Mouse (Mus musculus): ENCODE data around the gene Mapre3. TPM values are rescaled to one million over a fixed set of nuclear protein-coding genes. Genes with fewer than 3 reads are reported as not detected.
A peak's percentile ranks its signal among the peaks of the same experiment; 100 is the strongest.

Gene Mapre3
- total RNA-seq (2021), result 10 to 100 TPM; 43.3 to 47.1 TPM
- long read RNA-seq, experiment 1, transcript Mapre3-201 (7 exons, 2,021 nt), result minor isoform, 10 of 33 reads
- long read RNA-seq, experiment 1, transcript Mapre3-202 (7 exons, 1,816 nt), result major isoform, 13 of 33 reads
- long read RNA-seq, experiment 1, partial matches to known transcripts, result 0 of 33 reads
- long read RNA-seq, experiment 1, other reads (novel, unspliced or antisense), result 7 of 33 reads
- long read RNA-seq, experiment 2, transcript Mapre3-202 (7 exons, 1,816 nt), result major isoform, 9 of 28 reads
- long read RNA-seq, experiment 2, transcript Mapre3-201 (7 exons, 2,021 nt), result minor isoform, 6 of 28 reads
- long read RNA-seq, experiment 2, partial matches to known transcripts, result 2 of 28 reads
- long read RNA-seq, experiment 2, other reads (novel, unspliced or antisense), result 7 of 28 reads

DNA sequence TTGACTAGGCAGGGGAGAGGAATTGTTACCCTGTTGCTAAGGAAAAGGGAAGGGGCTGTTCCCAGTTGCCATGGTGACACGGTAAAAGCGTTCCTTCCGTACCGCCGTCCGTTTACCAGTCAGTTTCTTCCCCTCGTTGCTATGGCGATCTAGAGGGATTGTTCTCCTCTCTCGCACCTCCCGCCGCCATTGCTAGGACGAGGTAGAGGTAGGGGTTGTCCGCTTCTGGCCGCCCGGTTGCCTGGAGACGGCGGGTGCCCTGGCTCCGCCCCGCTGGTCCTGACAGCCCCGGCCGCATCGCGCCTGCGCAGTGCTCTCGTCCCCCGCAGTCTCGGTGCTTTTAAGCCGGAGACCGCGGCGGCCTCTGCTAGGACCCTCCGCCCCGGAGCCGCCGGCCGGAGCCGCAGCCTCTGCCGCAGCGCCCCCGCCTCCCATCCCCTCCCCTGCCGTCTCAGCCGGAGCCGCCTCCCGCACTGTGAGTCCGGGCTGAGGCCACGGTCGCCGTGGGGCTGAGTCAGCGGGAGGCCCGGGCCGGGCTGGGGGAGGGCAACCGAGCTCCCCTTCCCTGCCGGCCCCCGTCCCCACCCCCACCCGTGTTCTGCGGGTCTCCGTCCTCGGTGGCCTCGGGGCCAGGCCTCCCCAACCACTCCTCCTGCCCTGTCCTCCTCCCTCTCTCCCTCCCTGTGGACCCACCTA, at the start of gene Mapre3:
TSS of gene Mapre3 (plus strand) at position 218 of the 696 bp plus-strand sequence.
- peak; percentile 82 to 84 for DNase-seq (ENCODE audit: low spot score in 2 of 2)

DNA sequence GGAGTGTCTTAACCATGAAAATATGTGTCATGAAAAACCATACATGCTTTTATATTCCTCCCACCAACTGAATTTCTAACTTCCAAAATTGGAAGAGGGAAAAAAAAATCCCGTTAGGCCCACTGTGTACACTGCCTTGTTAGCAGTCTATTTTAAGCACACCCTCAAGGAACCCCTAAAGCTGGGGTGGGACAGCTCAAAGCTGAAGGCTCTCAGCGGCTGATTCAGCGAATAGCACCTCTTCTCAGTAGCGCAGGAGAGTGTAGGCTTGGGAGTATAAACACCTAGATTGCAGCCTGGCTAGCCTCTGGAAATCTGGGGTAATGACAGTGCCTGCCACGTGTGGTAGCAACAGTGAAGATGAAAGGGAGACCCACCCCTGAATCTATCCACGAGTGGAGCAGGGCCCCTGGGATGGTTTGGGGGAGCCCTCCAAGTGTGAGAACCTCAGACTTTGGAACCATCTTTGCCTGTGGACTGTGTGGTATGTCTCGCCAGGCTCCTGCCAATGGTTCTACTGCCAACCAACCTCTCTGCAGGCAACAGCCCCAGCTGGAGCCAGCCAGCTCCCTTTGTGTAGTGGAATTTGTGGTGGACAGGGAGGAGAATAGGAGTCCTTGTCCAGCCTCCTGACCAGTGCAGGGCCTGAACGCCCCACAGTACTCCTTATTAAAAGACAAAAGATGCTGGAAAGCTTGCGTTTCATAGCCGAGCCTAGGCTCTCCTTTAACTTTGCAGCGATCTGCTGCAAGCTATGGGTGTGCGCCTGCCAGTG, 48.7 kb upstream of the Mapre3 start:
- DNase-seq (ENCODE audit: low spot score in 2 of 2), result no peak

DNA sequence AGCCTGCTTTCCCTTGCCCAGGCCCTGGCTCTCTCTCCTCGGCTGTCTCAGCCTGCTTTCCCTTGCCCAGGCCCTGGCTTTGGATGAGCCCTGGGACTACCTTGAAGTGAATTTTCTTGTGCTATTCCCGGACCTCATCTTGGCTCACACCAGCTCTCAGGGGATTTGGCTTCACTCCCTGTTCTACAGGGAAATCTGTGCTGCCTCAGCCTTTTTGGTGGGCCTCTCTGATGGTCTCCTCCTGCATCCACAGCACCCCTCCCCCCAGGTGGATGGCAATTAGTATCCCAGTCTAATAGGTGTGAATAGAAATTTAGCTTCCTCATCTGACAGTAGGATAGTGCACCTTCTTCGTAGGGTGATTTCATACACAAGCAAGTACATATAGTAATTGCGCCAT, 46.4 kb upstream of the Mapre3 start:
- no peak for DNase-seq (ENCODE audit: low spot score in 2 of 2)

DNA sequence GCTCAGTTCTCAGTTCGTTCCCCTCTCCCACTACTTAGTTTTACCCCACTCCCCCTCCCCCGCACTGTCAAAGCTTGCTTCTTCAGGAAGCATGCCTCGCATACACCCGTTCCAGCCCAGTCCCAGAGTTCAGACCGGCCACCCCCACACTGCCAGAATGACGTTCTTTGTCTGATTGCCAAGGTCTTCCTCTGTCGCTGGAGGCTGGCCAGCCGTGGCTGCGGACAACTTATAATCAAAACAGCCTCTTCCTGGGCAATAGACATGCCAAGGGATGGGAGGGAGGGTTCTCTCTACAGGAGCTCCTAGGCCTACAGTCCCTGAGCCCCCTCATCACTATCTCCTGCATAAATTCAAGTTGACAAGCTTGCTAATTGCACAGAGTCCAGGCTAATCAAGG, 45.8 kb upstream of the Mapre3 start:
- DNase-seq (ENCODE audit: low spot score in 2 of 2), result peak; percentile 31 to 50

DNA sequence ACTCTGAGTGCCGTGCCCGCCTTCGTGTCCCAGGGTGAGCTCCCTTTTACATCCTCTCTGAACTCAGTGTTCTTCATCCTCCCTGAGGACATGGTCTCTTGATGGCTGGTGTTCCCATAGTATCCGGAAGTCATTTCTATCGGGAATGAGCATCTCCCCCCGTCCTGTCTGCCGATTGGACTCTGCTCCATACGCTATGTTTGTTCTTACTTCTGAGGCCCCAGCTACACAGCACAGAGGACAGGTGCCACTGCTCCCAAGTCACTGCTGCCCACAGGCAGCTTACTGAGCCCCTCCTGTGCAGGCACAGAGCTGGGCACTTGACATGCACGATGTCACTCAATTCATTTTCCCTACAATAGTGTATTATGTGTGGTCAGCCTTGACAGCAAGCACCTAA, 45.4 kb upstream of the Mapre3 start:
- no peak for DNase-seq (ENCODE audit: low spot score in 2 of 2)

DNA sequence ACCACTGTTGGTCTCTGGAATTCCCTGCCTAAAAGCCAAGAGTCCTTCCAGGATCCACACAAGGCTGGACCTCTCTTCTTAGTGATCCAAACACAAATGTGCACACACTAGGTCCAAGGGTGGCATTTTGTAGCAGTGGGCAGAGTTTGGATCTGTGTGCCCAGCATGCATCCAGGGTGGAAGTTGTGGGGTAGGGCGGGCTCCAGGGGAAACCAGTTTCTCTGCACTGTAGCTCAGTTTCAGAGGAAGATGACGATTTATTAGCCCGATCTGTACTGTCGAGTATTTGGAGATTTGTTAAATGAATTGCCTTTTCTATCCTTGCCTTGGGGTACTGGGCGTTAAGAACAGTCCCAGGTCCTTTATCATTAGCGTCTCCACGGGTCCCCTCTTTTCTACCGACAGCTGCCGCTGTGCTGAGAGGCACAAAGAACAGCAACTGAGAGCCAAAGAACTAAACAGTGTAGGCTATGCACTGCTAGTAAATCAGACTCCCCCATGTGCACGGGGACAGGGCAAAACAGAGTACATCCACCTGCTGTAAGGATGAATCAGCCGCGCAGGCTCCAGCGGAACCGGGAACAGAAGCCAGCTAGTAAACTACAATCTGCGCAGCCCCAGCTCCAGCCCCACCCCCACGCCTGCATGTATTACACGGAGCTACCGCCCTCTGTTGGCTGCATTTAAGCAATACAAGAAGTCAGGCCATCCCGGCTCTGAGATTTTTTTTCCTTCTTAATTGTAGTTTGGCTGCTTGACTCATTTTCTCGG, 39.7 kb upstream of the Mapre3 start:
- peak; percentile 60 to 69 for DNase-seq (ENCODE audit: low spot score in 2 of 2)

DNA sequence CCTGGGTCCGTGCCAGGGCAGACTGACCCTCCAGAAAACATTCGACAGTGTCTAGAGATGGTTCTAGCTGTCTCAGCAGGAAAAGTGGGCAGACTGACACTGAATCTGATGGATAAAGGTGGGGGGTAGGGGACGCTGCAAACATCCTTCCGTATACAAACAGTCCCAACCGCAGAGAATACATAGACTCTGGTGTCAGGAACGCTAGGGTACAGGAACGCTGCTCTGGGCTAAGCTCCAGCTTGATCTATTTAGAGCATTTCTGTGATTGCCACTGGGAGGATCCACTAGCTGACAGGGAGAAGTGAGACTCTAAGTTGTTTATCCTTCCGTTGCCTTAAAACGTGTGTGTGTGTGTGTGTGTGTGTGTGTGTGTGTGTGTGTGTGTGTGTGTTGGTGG, 33.7 kb upstream of the Mapre3 start:
- no peak for DNase-seq (ENCODE audit: low spot score in 2 of 2)

DNA sequence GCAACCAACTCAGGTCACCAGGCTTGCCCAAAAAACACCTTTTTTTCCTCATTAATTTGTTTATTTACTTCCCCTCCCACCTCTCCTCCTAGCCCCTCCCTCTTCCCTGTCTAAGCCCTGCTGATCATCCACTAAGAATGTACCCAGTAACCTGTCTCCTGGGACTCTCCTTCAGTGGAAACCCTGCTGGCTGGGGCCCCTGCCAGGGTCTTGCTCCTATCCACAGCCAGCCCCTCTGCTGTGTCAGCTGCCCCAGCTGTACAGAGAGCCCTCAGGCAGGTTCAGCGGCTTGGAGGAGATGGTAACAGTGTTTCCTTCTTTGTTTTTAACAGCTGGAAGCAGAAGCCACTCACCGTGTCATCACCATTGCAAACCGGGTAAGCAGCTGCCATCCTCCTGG, 33.3 kb upstream of the Mapre3 start:
- no peak for DNase-seq (ENCODE audit: low spot score in 2 of 2)

DNA sequence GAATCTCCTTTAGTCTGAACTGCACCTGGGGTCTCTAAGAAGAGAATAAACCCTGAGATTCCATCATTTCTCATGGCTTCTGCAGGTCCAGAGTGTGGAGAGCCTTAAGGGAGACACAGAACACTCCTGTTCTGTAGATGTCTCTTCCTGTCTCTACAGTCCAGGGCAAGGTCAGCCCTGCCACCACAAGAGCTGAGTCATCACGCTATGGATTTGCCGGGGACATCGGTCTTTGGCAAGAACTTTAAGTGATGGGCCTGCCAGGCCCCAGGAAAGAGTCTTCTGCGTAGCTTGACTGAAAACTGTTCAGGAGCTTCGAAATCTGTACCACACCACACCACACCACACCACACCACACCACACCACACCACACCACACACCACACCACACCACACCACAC, 27.1 kb upstream of the Mapre3 start:
- DNase-seq (ENCODE audit: low spot score in 2 of 2), result no peak

DNA sequence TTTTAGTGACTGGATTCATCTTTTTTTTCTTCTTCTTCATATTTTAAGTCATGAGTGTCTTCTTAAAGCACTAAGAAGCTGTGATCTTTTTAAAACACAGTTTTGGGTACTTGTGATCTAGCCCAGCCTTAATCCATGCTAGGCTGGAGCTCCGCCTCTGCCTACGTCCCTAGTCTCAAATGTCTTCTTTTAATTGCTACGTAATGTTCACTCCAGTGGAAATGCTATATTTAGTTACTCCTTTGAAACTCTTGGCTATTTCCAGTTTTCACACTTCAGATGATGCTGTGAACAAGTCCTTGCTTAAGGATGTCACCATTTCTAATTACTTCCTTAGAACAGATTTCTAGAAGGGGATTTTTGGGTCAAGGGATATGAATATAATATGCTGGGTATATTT, 24.4 kb upstream of the Mapre3 start:
- DNase-seq (ENCODE audit: low spot score in 2 of 2), result no peak

DNA sequence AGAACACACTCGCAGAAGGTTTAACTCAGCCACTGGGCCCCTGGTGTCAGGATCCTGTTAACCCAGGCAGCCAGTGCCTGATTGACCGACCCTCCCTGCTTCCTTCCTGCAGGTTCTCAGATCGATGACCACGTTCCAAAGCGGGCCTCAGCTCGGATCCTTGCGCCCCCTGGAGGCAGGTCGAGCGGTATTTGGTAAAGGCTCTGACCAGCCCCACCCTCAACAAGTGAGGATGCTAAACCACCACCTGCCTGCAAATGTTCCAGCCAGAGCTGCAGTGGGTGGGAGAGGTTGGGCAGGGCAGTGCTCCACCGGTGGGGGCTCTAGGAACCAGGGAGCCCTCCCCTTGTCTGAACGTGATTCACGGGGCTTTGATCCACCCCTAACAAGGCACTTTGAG, 18.3 kb upstream of the Mapre3 start:
- DNase-seq (ENCODE audit: low spot score in 2 of 2), result peak; percentile 69 to 73

DNA sequence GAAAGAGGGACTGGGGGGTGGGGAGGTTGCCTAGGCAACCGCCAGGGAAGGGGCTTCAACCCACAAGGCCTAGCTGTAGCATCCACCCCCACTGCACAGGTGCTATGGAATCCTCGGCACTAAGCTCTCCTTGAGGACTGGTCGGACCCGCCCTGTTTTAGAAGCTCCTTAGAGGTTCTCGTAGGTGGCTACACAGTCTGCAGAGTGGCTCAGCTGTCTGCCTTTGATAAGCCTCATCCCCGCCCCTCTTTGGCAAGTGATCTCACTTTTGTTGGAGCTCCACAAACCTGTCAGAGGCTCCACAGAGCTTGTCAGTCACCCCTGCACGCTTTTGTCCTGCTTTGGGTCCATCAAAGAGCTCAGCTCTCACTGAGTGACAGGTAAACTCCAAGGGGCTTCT, 17.0 kb upstream of the Mapre3 start:
- DNase-seq (ENCODE audit: low spot score in 2 of 2), result no peak

DNA sequence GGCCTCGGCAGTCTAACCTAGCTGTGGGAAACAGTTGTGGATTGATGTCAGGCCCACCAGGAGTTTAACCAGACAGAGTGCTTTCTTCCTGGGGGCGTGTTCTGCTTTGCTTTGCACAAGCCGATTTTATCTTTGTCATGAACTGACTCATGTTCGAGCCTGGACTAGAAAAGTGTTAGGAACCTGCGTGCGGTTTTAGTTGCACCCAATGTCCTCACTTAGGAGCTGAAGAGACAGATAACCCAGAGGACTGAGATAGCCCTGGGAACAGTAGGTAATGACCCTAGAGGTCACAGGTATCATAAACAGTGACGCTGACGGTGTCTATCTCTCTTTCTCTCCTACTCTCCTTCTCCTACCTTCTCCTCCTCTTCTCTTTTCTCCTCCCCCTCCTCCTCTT, 16.5 kb upstream of the Mapre3 start:
- no peak for DNase-seq (ENCODE audit: low spot score in 2 of 2)

DNA sequence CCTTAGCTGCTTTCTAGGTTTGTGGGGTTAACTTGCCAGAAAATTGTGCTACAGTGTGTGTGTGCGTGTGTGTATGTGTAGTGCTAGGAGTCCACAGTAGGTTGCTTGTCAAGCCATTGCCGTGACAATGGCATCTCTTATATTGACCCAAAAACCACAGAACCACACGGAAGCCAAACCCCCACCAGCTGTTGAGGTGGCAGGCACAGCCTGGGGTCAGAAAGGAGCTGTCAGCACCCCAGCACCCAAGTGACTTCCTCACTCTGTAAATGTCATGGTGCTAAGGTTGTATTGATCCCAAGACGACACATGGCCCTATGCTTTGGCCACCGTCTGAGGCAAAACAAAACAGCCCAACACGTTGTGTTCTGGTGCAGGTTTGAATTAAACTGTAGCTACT, 15.5 kb upstream of the Mapre3 start:
- DNase-seq (ENCODE audit: low spot score in 2 of 2), result no peak

DNA sequence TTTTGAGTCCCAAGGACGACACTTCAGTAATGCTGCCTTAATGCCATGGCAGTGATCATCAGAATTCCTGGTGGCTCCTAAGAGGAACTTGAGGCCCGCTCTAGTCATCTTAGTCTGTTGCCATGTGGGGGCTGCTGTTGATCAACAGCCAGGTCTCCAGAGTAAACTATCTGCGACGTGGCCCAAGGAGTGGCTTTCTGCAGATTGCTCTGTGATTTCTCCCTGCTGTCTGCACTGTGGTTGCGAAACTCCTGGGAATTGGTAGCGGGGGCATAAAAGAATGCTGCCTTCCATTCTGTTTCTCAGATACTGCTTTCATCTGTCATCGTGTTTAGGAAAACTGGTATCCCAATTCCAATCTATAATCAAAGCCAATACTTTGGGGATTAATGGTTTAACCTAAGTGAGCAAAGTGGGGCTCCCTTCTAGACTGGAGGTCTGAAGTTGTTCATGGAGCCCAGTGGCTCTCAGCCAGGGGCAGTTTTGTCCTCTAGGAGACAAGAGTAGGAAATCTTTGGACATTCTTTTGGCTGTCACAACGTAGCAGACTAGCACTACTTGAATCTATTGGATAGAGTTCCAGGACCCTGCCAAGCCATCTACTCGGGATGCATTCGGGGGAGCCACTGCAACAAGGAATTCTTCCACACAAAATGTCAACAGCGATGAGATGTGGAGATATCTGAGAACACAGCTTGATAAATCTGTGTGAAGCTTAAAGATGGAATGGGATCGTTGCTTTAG, 11.5 kb upstream of the Mapre3 start:
- no peak for DNase-seq (ENCODE audit: low spot score in 2 of 2)

DNA sequence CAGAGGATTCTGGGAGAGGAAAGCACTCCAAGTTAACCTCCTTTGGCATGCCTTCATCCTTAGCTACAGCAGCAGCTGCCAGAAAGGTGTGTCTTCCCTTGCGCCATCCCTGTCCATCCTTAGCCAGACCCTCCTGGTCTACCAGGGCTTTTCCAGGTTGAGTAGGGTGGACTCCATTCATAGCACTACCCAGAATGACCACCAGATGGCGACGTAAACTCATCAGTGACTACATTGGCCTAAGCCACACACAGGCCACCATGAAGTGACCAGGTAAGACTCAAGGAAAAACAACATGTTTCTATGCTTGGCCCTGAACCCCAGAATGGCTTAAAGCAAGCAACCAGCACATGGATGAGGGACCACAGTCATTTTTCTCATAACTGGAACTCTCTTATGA, 8.3 kb upstream of the Mapre3 start:
- peak; percentile 65 to 80 for DNase-seq (ENCODE audit: low spot score in 2 of 2)

DNA sequence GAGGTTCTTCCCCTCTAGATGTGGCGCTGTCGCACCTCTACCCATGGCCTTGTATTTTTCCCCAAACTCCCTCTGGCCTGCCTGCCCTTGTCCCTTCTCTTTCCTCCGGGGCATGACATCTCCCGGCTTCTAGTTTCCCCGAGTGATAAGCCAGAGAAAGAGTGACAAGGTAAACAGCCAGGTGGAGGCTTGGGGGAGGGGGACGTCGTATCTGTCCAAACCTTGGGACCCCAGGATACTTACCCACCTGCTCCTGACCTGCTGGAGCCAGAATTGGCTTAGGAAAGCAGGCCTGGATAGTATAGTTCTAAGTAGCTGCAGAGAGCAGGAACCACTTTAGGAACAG, 652 bp downstream of the Mapre3 start:
- DNase-seq (ENCODE audit: low spot score in 2 of 2), result no peak

DNA sequence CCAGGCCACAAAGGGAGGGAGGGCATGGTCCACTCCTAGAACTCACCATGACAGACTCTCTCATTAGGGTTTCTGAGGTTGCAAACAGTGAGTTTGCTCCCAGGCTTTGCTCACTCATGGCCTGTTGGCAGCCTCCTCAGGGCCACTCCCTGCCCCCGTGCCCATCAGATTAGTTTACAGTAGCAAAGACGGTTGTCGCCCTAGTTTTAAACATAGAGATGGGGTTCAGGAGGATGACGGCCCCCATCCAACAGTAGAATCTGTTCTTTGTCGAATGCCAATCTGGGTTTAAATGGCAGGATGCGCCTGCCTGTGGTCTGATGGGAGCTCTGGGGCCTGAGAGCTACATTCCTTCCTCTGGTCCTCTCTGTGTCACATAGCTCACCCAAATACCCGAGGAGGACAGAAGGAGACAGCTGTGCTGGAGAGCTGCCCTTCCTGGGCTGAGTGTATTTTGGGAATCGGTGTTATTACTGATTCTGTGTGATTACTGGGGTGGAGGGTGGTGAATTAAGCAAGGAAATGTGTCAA, 1.9 kb downstream of the Mapre3 start:
- no peak for DNase-seq (ENCODE audit: low spot score in 2 of 2)

DNA sequence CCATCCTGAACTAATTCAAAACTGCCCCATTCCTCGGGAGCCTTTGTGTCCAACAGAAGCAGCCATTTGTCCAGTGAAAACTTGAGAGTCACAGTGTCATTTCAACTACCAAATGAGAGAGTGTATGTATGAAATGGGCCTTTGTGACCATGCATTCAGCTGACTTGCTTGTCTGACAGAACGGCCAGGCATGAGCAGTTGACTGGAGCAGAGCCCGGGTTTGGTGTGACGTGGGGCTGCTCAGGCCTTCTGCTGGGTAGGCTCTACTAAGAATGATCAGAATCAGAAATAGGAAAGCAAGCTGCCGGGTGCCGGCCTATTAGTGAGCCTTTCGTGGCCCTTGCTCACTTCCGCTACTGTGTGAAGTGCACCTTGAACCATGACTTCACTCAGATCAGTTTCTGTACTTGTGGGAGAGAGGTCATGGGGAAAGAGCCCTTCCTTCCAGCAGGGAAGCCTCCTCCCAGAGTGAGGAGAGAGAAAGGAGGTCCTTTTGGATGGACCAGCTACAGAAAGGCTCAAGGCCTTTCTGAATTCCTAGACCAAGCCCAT, 4.4 kb downstream of the Mapre3 start:
- no peak for DNase-seq (ENCODE audit: low spot score in 2 of 2)

DNA sequence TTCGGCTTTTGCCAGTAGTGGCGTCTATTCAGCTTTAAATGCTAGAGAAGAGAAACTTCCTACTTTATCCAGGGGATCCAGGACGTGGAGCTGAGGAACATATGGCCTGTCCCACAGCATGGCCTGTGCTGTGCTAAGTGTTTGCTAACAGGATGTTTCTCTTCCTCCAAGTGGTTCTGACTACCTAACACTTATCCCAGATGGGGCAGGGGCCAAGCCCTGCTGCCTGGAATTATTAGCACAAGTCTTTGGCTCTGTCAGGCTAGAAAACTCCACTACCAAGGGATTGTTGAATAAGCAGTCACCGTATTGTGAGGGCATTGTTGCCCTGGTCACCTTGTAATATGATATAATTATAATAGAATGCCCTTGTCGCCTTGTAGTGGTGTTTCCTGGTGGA, 8.2 kb downstream of the Mapre3 start:
- no peak for DNase-seq (ENCODE audit: low spot score in 2 of 2)
